Mouse (Mus musculus) kidney, adult 18-20 months (tissue): ENCODE results near the gene Nmrk1.
"Not testable (repeated sequence)": the region's sequence is repeated elsewhere in the genome, so short reads cannot be mapped to it uniquely, and the experiment has no call there.

ENCODE experiments used
- DNase-seq: peaks from one replicate; pipeline ENCODE4 v3.0.0; 2021

Gene Nmrk1

GRCm38 (mm10) chr19:18631644-18632219 lies at the start of gene Nmrk1, which contains the start of gene Ostf1:
Gene Nmrk1 (plus strand): TSS chr19:18631950.
Gene Ostf1 (minus strand): TSS chr19:18631823.
- DNase-seq = peak; percentile 99

- DNase-seq = no peak
Observed at GRCm38 (mm10) chr19:18582226-18582625, 49.5 kb upstream of the Nmrk1 start.

GRCm38 (mm10) chr19:18582887-18583286 lies 48.9 kb upstream of the Nmrk1 start:
- DNase-seq = no peak

- no peak for DNase-seq
Observed at GRCm38 (mm10) chr19:18583706-18584105, 48.0 kb upstream of the Nmrk1 start.

- DNase-seq = no peak
Observed at GRCm38 (mm10) chr19:18584621-18585020, 47.1 kb upstream of the Nmrk1 start.

GRCm38 (mm10) chr19:18587118-18587517 lies 44.6 kb upstream of the Nmrk1 start:
- no peak for DNase-seq

GRCm38 (mm10) chr19:18588243-18588642 lies 43.5 kb upstream of the Nmrk1 start:
- no peak for DNase-seq

DNA sequence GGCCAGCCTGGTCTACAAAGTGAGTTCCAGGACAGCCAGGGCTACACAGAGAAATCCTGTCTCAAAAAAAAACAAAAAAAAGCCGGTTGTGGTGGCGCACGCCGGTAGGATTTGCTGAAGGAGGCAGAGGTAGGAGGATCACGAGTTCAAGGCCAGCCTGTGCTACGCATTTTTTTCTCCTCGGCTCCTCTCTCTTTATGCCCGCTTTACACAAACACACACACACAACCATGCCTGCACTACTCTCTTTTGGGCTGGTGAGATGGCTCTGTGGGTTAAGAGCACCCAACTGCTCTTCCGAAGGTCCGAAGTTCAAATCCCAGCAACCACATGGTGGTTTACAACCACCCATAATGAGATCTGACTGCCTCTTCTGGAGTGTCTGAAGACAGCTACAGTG lies 42.9 kb upstream of the Nmrk1 start:
- DNase-seq = not testable (repeated sequence)

DNA sequence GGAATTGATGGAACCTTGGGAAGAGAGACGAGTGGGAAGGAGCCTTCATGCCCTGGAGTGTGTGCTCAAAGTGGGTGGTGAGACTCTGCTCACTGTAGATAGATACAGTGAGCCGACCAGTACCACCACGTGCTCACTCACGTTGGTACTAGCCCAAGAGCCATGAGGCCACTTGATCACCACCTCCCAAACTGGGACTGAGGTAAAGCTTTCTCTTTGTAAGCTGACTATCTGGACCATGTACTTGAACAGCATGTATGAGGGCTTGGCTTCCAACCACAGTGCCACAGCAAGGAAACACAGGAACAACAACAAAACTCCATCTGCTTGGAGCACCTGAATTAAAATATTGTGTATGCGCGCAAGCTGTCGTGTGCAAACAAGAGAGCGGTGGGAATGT lies 42.5 kb upstream of the Nmrk1 start:
- no peak for DNase-seq

- no peak for DNase-seq
Observed at GRCm38 (mm10) chr19:18590234-18590633, 41.5 kb upstream of the Nmrk1 start.

GRCm38 (mm10) chr19:18590942-18591354 lies 40.8 kb upstream of the Nmrk1 start:
- no peak for DNase-seq

DNA sequence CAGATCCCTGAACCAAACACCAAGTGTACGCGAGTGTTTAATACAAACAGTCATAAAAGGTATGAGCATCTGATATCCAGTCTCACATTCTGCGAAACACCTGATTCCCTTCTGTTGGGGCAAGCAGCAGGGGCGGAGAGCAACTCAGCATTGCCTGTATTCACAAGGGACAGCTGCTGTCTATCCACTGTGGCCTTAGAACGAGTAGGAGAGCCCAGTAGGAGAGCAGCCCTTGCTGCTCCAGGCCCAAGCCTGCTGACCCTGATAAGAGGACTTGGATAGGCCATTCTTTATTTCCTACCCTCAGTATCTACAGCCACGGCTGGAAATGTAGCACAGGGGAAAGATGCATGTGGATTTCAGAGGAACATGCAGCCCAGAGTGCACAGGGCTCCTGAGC lies 38.8 kb upstream of the Nmrk1 start:
- no peak for DNase-seq

GRCm38 (mm10) chr19:18593722-18594121 lies 38.0 kb upstream of the Nmrk1 start:
- no peak for DNase-seq

GRCm38 (mm10) chr19:18596876-18597275 lies 34.9 kb upstream of the Nmrk1 start:
- no peak for DNase-seq

GRCm38 (mm10) chr19:18597772-18598171 lies 34.0 kb upstream of the Nmrk1 start:
- no peak for DNase-seq

DNA sequence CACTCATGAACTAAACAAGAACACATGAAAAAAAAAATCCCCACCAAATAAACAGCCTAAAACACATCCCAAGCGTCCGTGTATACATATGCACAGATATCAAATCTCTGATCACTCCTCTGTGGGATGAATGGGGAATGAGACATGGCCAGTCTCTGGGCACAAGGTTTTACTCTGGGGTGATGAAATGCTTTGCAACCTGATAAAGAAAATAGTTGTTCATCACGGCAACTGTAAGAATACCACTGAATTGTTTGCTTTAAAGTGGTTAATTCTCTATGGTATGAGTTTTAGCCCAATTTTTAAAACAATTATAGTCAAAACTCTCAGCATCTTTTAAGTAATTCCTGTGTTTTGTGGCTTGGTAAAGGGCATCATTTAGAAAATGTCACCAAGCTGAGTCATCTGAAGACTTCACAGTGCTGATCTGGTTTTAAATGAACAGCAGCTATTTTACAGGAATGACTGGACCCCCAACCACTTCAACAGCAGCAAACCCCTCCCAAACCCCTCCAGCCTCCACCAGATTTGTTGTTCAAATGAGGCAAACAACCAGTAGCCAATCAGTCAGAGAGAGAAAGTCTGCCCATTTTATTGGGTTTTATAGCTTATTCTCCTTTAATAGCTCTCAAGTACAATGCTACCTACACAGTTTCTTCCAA lies 33.4 kb upstream of the Nmrk1 start:
- DNase-seq = no peak

DNA sequence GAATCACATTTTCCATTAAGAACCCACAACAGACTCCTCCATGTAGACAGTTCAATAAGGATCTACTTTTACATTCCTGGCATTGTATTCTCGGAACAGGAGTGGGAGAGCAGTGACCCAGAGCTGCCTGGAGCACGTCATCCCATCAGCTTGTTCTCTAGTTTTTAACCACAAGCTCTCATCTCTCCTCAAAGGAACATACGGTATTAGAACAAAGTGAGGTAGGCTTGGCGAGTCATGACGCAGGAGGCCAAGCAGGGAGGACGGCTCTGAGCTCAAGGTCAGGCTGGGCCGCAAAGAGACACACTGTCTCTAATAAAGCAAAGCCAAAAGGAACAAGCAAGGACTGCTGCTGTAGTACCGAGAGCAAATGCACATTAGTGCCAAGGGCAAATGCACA lies 32.7 kb upstream of the Nmrk1 start:
- DNase-seq = no peak

- no peak for DNase-seq
Observed at GRCm38 (mm10) chr19:18599650-18600049, 32.1 kb upstream of the Nmrk1 start.

GRCm38 (mm10) chr19:18600611-18601010 lies 31.1 kb upstream of the Nmrk1 start:
- no peak for DNase-seq

DNA sequence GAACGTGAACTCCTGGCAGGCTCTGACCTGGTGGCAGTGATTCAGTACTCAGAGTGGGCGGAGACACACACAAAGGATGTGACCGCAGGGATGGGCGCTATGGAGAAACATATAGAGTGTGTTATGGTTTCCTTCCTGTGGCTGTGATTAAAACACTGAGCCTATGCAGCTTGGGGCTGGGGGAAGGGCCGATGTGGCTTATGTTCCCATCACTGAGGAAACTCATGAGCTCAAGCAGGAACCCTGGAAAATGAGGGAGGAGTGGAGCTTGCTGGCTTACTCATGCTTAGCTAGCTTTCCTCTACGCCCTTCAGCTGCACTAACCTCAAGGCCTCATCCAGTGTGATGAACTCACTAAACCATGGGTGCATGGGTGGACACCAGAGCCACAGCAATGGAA lies 28.7 kb upstream of the Nmrk1 start:
- no peak for DNase-seq

GRCm38 (mm10) chr19:18607907-18608306 lies 23.8 kb upstream of the Nmrk1 start:
- no peak for DNase-seq

GRCm38 (mm10) chr19:18608975-18609374 lies 22.8 kb upstream of the Nmrk1 start:
- DNase-seq = no peak

GRCm38 (mm10) chr19:18614337-18614736 lies 17.4 kb upstream of the Nmrk1 start:
- DNase-seq = no peak

DNA sequence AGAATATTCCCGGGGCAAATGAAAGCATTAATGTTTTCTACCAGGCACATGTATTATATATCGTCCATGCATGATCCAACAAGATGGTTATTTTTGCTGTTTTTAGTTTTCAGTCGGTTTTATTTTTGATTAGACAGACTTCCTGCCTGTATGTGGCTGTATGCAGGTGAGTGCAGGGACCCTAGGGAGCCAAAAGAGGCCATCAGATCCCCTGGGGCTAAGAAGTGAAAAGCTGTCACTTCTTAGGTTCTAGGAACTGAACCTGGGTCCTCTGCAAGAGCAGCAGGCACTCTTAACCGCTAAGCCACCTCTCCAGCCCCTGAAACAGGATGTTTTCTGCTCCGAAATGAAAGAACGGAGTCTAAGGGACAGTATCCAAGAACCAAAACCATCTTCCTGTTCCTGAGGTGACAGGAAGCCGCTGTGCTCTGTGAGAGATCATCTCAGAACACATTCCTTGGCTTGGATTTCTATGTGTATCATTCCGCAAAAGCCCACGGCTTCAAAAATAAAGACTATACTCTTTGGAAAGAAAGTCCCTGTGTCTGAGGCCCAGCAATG lies 16.0 kb upstream of the Nmrk1 start:
- no peak for DNase-seq

DNA sequence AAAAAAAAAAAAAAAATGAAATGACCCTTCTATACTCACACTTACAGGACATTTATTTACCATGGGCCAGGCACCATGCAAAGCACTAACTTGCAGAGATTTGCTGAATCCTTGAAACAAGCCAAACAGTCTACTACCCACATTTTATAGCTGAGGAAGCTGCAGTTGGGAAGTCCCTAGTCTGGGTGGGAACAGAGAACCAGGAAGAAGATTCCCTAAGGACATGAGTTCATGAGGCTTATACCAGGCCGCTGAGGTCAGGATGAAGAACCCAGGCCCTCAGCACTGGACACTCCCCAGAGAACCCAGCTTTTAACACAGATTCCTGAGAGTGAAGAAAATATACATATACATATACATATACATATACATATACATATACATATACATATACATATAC lies 14.2 kb upstream of the Nmrk1 start:
- DNase-seq = no peak
